8 mouse cellular contexts compared by ENCODE assay signal in genomic region chr17:80728062-80728858, GRCm38 (mm10). TPM values are rescaled to one million over a fixed set of nuclear protein-coding genes. Genes with fewer than 3 reads are reported as not detected.
DNase-seq lines count a peak whose midpoint lies in the region; ATAC-seq lines count a peak whose summit lies in the region.

Map4k3 (minus strand) TSS chr17:80728485.

- H3K4me1 ChIP-seq in hindbrain, embryonic 14.5 days (replicated peaks; ENCODE audit: control insufficient read depth, insufficient read depth, low read length): peaks cover 30% of the 10 kb centered on the region

- peak; percentile 87 for DNase-seq in Muller cell, postnatal 12 days (ENCODE audit: inconsistent ontology term)
- peak; percentile 92 to 95 for DNase-seq in cerebellum, postnatal 10 days
- DNase-seq in frontal cortex, postnatal 36 days (ENCODE audit: low spot score in 2 of 2): peak; percentile 75 to 82
- DNase-seq in hindbrain, embryonic 14.5 days (ENCODE audit: low spot score): peak; percentile 81
- peak; percentile 79 to 87 for DNase-seq in left cerebral cortex, adult 18-20 months (ENCODE audit: low spot score in 2 of 2)
- DNase-seq in lung, postnatal 4 days: peak; percentile 89 to 94
- peak; percentile 67 for DNase-seq in retina, postnatal 7 days (ENCODE audit: low read depth, low spot score)
- peak; percentile 81 for DNase-seq in urinary bladder, adult 2 months (ENCODE audit: low spot score)

- H3K4me3 ChIP-seq in hindbrain, embryonic 14.5 days (replicated peaks; ENCODE audit: low read length): peak within 1 kb of the TSS; percentile 98

- no peaks in the 10 kb centered on the region for H3K36me3 ChIP-seq in hindbrain, embryonic 14.5 days (replicated peaks; ENCODE audit: control insufficient read depth, insufficient read depth)

- peak; percentile 95 for ATAC-seq in hindbrain, embryonic 14.5 days (ENCODE audit: low FRiP score)

- H3K4me2 ChIP-seq in hindbrain, embryonic 14.5 days (replicated peaks): peak within 1 kb of the TSS; percentile 55

- H3K27ac ChIP-seq in hindbrain, embryonic 14.5 days: peak within 1 kb of the TSS; percentile 93

- peak within 1 kb of the TSS; percentile 99 for H3K9ac ChIP-seq in hindbrain, embryonic 14.5 days

- under 1% methylated on average over 53 of the region's 64 CpGs for WGBS in hindbrain, embryonic 14.5 days

- no peaks in the 10 kb centered on the region for H3K27me3 ChIP-seq in hindbrain, embryonic 14.5 days (ENCODE audit: control insufficient read depth, insufficient read depth, low read length)

- no peaks in the 10 kb centered on the region for H3K9me3 ChIP-seq in hindbrain, embryonic 14.5 days (ENCODE audit: control insufficient read depth, low read length)

RNA-seq across cellular contexts. Expression of gene Map4k3, which starts in this region (rescaled TPM):
- 38.2 and 40.7 TPM in 2 replicates for polyA plus RNA-seq in hindbrain, embryonic 14.5 days (2014; fragmentation: Nextera tagmentation; extraction: Ambion mirVana)
- 10 to 100 TPM; 69.3 to 74.4 TPM for total RNA-seq in left cerebral cortex, adult 18-20 months (2021)
- 47.9 and 53.9 TPM in 2 replicates for polyA plus RNA-seq in urinary bladder, adult 2 months (2012; rRNA removed)

Comparison
In these comparisons a context has a peak if more than half of its experiments do, and no peak if none do; other contexts are left out.
1. Peak in every context shown above with its lines: DNase-seq, ATAC-seq, H3K4me3 ChIP-seq and H3K27ac ChIP-seq.